Mouse (Mus musculus) fat pad, adult 2 months (tissue): ENCODE results near the gene Gng5.

Source experiments
- DNase-seq: peaks from one replicate; pipeline ENCODE4 v3.0.0-alpha.2; 2011; ENCODE audit warnings: low read depth, low spot score; ENCODE audit errors: extremely low read depth

Gene Gng5

DNA sequence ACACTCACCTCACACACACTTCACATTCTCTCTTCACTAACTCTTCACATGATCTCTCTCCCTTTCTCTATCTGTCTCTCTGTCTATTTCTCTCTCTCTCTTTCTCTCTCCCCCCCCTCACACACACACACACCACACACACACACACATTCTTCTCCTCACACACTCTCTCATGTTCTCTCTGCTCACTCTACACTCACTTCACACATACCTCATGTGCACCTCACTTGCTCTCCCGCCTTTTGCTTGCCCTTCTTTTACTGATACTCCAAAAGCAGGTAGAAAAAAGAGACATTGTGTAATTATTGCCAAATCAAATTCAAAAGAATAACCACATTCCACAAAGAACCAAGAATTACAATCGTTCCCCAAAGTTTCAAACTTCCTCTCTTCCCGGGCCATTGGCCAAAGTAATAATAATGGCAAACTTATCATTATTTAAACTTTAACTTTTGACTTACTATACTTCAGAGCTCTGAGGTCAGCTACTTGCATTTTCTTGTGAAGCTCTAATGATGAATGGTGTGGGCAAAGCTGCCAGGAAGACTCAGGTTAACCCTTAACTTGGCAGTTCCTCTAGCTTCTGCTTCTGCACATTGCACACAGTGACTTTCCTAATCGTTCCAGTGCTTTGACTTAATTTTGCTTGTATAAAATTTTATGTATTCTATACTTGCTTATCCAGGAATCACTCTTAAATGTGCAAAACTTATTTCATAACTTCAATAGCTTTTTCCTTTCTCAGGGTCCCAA lies 41.1 kb downstream of the Gng5 start:
- no peak for DNase-seq

DNA sequence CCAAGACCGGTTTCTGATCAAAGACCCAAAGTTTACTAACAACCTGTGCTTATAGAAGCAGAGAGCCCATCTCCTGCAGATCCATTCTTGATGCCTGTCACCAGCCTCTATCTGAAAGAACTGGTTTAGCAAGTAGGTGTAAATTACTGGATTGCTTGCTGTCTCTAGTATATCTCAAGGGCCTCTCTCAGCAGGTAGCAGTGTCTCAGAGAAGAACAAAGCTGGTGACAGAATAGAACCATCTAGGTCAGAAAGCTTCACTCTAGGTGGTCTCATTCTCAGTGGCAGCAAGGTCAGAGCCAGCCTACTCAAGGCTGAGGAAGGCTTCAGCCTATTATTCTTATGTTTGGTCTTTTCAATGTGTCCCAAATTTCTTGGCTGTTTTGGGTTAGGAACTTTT lies 44.0 kb downstream of the Gng5 start:
- no peak for DNase-seq

DNA sequence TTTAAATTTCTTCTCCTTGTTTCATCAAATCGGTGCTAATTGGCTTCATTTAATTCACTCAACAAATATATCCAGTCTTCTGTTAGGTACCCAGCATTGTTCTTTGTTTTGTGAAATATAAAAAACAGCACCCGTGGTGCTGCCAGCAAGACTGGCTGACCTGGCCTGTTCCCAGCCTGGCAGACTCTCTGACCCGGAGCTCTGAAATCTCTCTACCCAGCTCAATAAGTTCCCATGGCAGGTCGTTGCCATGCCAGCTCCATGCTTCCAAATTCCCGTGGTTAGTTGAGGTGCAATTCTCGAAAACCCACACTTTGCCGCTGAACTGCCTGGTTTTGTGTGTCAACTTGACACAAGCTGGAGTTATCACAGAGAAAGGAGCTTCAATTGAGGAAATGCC lies 55.2 kb downstream of the Gng5 start:
- no peak for DNase-seq
